Mouse (Mus musculus): ENCODE data around the gene Arid1b. TPM values are rescaled to one million over a fixed set of nuclear protein-coding genes. Genes with fewer than 3 reads are reported as not detected.

Gene Arid1b
- polyA plus RNA-seq, 1 experiment, result 59.4 TPM

DNA sequence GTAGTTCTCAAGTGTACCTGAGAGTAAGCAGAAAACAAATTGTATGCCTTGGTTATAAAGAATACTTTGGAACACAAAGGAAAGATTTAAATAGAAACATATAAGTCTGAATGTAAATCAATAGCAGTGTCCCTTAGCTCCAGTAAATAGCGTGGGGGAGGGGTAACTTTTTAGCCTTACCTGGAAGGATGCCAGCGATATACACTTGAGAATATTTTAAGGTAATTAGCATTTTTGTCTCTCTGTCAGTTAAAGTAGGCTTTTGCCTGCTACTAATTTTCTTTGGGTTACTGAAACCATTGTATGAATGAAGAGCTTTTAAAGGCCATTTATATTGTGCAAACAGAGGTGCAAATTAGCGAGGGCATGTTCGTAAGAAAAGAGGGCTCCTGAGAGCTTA is 39.7 kb upstream of the Arid1b start:
- Histone ChIP-seq H3K4me1 (ENCODE audit: control insufficient read depth, insufficient read depth, insufficient read length, low read length) (no peaks in the 10 kb centered on the region), H3K36me3 (ENCODE audit: control insufficient read depth, insufficient read depth, low read length) (no peaks in the 10 kb centered on the region), H3K27ac (ENCODE audit: insufficient read depth, low read depth, low read length) (no peak overlapping the region), H3K27me3 (ENCODE audit: control insufficient read depth, insufficient read depth, low read length) (no peaks in the 10 kb centered on the region), H3K4me3 (ENCODE audit: low read depth, low read length) (no peak overlapping the region)
- TF ChIP-seq CTCF (IDR thresholded peaks at IDR 0.05; ENCODE audit: extremely low read depth, insufficient read length, insufficient replicate concordance, low read depth, low read length) (no peak), POLR2A (IDR thresholded peaks at IDR 0.05; ENCODE audit: low read depth, low read length) (no peak)
- 89% methylated on average over 4 of the region's 4 CpGs for WGBS

DNA sequence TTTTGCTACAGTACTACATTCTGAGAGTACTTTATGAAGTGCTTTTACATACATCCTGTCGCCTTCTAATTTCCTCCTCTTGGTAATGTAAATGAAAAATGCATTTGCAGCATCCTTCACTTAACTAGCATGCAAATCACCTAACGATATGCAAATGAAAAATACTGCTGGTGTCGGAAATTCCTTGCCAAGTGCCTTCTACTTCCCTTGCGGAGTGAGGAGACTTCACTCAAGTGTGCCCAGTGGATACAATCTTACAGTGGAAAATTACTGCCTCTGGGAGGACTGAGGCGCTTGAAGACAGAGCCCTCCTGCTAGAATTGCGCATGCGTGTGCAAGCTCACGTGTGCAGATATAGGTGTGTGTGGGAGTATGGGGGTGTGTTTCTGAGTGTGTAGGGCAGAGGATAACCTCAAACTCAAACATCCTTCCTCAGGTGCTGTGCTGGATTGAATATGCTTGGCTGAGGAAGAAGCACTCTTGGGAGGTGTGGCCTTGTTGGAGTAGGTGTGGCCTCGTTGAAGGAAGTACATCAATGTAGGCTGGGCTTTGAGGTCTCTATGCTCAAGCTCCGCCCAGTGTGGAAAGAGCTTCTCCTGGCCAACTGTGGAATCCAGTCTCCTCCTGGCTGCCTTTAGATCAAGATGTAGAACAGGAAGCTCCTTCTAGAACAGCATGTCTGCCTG is 29.8 kb upstream of the Arid1b start:
- TF ChIP-seq POLR2A (IDR thresholded peaks at IDR 0.05; ENCODE audit: low read depth, low read length) (no peak), CTCF (IDR thresholded peaks at IDR 0.05; ENCODE audit: extremely low read depth, insufficient read length, insufficient replicate concordance, low read depth, low read length) (no peak)
- Histone ChIP-seq H3K4me3 (ENCODE audit: low read depth, low read length) (no peak overlapping the region), H3K27me3 (ENCODE audit: control insufficient read depth, insufficient read depth, low read length) (no peaks in the 10 kb centered on the region), H3K36me3 (ENCODE audit: control insufficient read depth, insufficient read depth, low read length) (no peaks in the 10 kb centered on the region), H3K27ac (ENCODE audit: insufficient read depth, low read depth, low read length) (no peak overlapping the region), H3K4me1 (ENCODE audit: control insufficient read depth, insufficient read depth, insufficient read length, low read length) (peaks cover 7% of the 10 kb centered on the region; the same call in 1 of the 2 replicates)
- WGBS, result 88% methylated on average over 10 of the region's 10 CpGs

DNA sequence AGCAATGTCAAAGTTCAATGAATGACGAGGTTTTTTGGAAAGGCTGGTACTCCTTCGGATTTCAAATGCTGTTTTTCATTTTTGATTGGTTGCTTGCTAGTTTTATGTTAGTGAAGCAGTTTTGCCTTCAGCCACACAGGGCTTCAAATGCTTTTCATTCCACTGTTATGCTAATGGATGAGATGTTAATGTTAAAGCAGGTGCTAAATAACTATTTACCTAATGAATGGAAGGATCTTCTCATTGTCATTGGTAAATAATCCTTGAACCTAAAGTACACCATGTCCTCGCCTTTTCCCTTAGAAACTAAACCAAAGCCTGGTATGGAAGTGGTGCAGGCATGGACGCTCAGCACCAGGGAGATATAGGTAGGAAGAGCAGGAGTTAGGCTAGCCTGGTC is 26.9 kb upstream of the Arid1b start:
- H3K4me1 ChIP-seq (ENCODE audit: control insufficient read depth, insufficient read depth, insufficient read length, low read length), result peaks cover 7% of the 10 kb centered on the region; the same call in 1 of the 2 replicates
- H3K27ac ChIP-seq (ENCODE audit: insufficient read depth, low read depth, low read length), result no peak overlapping the region
- no peaks in the 10 kb centered on the region for H3K36me3 ChIP-seq (ENCODE audit: control insufficient read depth, insufficient read depth, low read length)
- TF ChIP-seq POLR2A (IDR thresholded peaks at IDR 0.05; ENCODE audit: low read depth, low read length) (no peak), CTCF (IDR thresholded peaks at IDR 0.05; ENCODE audit: extremely low read depth, insufficient read length, insufficient replicate concordance, low read depth, low read length) (no peak)
- 70% methylated on average over 4 of the region's 4 CpGs for WGBS
- H3K27me3 ChIP-seq (ENCODE audit: control insufficient read depth, insufficient read depth, low read length), result no peaks in the 10 kb centered on the region
- no peak overlapping the region for H3K4me3 ChIP-seq (ENCODE audit: low read depth, low read length)

DNA sequence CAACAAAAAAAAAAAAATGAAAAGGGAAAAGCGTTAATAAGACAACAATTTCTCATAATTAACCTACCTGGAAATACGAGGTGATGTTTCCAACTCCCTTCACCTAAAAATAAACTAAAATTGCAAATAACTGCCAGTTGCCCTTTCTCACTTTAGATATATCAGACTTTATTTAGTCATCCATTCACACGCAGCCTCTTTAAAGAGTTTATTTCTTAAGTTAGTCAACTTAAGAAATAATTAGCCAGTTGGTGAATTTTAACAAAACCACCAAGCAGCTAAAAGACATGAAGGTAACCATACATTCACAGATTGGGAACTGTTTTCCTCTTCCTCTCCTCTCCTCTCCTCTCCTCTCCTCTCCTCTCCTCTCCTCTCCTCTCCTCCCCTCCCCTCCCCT is 26.1 kb upstream of the Arid1b start:
- no peak overlapping the region for H3K4me3 ChIP-seq (ENCODE audit: low read depth, low read length)
- 95% methylated on average over 3 of the region's 3 CpGs for WGBS
- no peaks in the 10 kb centered on the region for H3K27me3 ChIP-seq (ENCODE audit: control insufficient read depth, insufficient read depth, low read length)
- peaks cover 7% of the 10 kb centered on the region; the same call in 1 of the 2 replicates for H3K4me1 ChIP-seq (ENCODE audit: control insufficient read depth, insufficient read depth, insufficient read length, low read length)
- no peak overlapping the region for H3K27ac ChIP-seq (ENCODE audit: insufficient read depth, low read depth, low read length)
- TF ChIP-seq CTCF (IDR thresholded peaks at IDR 0.05; ENCODE audit: extremely low read depth, insufficient read length, insufficient replicate concordance, low read depth, low read length), result no peak
- no peak for TF ChIP-seq POLR2A (IDR thresholded peaks at IDR 0.05; ENCODE audit: low read depth, low read length)
- H3K36me3 ChIP-seq (ENCODE audit: control insufficient read depth, insufficient read depth, low read length), result no peaks in the 10 kb centered on the region

DNA sequence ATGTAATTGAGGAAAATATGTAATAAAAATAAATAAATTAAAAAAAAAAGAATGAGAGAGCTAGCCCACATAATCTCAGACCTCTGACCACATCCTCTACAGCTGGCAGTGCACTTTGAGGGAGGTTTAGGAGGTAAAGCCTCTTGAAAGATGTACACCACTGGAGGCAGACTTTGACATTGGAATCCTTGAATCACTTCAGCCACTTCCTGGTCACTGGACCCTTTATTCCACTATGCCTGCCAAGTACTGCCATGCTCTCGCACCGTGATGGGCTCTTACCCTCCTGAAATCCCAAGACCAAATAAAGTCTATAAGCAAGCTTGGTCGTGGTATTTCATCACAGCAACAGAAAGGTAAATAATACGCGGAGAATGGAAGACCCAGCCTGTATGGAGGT is 25.3 kb upstream of the Arid1b start:
- H3K27me3 ChIP-seq (ENCODE audit: control insufficient read depth, insufficient read depth, low read length), result no peaks in the 10 kb centered on the region
- no peak overlapping the region for H3K4me3 ChIP-seq (ENCODE audit: low read depth, low read length)
- 88% methylated on average over 5 of the region's 5 CpGs for WGBS
- H3K27ac ChIP-seq (ENCODE audit: insufficient read depth, low read depth, low read length), result no peak overlapping the region
- peaks cover 7% of the 10 kb centered on the region; the same call in 1 of the 2 replicates for H3K4me1 ChIP-seq (ENCODE audit: control insufficient read depth, insufficient read depth, insufficient read length, low read length)
- TF ChIP-seq CTCF (IDR thresholded peaks at IDR 0.05; ENCODE audit: extremely low read depth, insufficient read length, insufficient replicate concordance, low read depth, low read length), result no peak
- no peak for TF ChIP-seq POLR2A (IDR thresholded peaks at IDR 0.05; ENCODE audit: low read depth, low read length)
- no peaks in the 10 kb centered on the region for H3K36me3 ChIP-seq (ENCODE audit: control insufficient read depth, insufficient read depth, low read length)

DNA sequence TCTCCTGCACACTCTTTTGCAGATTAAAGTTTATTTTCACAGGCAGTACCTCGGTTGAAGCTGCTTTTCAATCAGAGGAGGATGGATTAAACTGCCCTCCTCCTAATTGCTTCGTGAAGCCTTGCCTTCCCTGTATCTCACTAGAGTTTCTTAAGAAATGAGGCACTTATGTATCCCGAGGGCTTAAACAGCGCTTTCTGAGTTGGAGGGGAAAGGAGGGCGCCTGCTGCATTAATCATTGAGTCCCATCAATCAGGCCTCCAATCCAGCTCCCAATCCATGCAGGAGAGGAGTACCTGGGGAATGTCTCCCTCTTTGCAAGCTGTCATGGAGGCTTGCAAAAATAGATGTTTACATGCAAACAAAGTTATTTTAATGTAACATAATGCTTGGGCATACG is 21.9 kb upstream of the Arid1b start:
- H3K27ac ChIP-seq (ENCODE audit: insufficient read depth, low read depth, low read length), result no peak overlapping the region
- no peak overlapping the region for H3K4me3 ChIP-seq (ENCODE audit: low read depth, low read length)
- 85% methylated on average over 6 of the region's 6 CpGs for WGBS
- TF ChIP-seq POLR2A (IDR thresholded peaks at IDR 0.05; ENCODE audit: low read depth, low read length), result no peak
- no peak for TF ChIP-seq CTCF (IDR thresholded peaks at IDR 0.05; ENCODE audit: extremely low read depth, insufficient read length, insufficient replicate concordance, low read depth, low read length)
- H3K4me1 ChIP-seq (ENCODE audit: control insufficient read depth, insufficient read depth, insufficient read length, low read length), result peaks cover 7% of the 10 kb centered on the region
- H3K27me3 ChIP-seq (ENCODE audit: control insufficient read depth, insufficient read depth, low read length), result no peaks in the 10 kb centered on the region
- H3K36me3 ChIP-seq (ENCODE audit: control insufficient read depth, insufficient read depth, low read length), result no peaks in the 10 kb centered on the region

DNA sequence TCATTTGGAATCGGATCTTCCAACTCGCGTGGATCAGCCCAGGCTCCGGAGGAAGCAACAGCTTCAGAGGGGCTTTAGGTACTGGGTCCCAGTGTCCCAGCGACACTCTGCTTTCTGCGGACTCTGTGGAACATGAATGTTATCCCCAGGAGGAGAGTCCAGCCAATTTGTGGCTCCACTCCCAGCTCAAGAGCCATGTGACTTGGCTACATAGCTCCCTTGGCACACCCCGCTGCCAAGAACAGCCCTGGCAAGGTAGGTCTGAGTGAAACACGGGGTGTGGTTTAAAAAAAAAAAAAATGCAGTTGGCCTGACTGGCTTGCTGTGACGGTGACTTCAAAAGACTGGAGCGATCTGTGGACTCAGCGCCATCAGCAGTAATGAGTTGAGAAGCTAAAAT is 19.4 kb upstream of the Arid1b start:
- 22% methylated on average over 11 of the region's 11 CpGs for WGBS
- Histone ChIP-seq H3K27ac (ENCODE audit: insufficient read depth, low read depth, low read length) (peak overlapping the region; percentile 63), H3K4me3 (ENCODE audit: low read depth, low read length) (peak overlapping the region; percentile 35)

More for the DNA sequence above, 19.4 kb upstream of the Arid1b start:
- H3K27me3 ChIP-seq (ENCODE audit: control insufficient read depth, insufficient read depth, low read length), result no peaks in the 10 kb centered on the region
- no peaks in the 10 kb centered on the region for H3K36me3 ChIP-seq (ENCODE audit: control insufficient read depth, insufficient read depth, low read length)
- peaks cover 9% of the 10 kb centered on the region for H3K4me1 ChIP-seq (ENCODE audit: control insufficient read depth, insufficient read depth, insufficient read length, low read length)
- TF ChIP-seq CTCF (IDR thresholded peaks at IDR 0.05; ENCODE audit: extremely low read depth, insufficient read length, insufficient replicate concordance, low read depth, low read length) (no peak), POLR2A (IDR thresholded peaks at IDR 0.05; ENCODE audit: low read depth, low read length) (peak; percentile 65)

Data from small intestine, adult 2 months (tissue).